Mouse (Mus musculus) layer of hippocampus, postnatal 25 days (tissue): Measurements from ENCODE around the gene Cdc42ep4. TPM values are rescaled to one million over a fixed set of nuclear protein-coding genes. Genes with fewer than 3 reads are reported as not detected.

Source experiments
- DNase-seq, 2 experiments: peaks; one replicate each; pipeline ENCODE4 v3.0.0; 2022; ENCODE audit warnings: mixed read lengths in 2 of 2, low spot score in 1 of 2; ENCODE audit errors: extremely low spot score in 1 of 2
- total RNA-seq, 2 experiments: library from RNA; stranded (reverse); gene quantifications; 2 replicates each; pipeline ENCODE4 v1.2.3; 2021

Gene Cdc42ep4
- total RNA-seq, 2 experiments from 2014 or later: 41.4 to 41.8 TPM

DNA sequence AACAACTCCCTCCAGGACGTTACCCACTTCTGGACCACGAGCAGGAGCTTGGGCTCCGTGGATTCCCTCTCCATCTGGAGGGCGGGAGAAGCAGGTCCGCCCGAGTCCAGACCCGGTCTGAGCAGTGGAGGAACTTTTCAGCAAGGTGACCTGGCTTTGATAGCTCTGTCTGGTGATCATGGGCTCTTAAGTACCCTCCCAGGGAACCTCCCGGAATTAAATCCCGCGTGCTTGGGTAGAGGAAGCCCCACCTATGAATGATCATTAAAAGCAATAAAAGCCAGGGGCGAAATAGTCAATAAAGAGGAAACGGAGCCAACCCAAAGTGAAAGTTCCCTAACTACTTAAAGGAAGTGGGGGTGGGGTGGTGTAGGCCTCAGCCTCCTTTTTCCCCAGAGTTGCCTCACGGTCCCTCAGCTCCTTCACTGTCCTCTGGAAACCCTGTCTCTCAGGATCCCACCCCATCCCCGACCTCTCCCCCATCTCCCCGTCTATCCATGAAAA, 529 bp upstream of the Cdc42ep4 start:
- DNase-seq: no peak

DNA sequence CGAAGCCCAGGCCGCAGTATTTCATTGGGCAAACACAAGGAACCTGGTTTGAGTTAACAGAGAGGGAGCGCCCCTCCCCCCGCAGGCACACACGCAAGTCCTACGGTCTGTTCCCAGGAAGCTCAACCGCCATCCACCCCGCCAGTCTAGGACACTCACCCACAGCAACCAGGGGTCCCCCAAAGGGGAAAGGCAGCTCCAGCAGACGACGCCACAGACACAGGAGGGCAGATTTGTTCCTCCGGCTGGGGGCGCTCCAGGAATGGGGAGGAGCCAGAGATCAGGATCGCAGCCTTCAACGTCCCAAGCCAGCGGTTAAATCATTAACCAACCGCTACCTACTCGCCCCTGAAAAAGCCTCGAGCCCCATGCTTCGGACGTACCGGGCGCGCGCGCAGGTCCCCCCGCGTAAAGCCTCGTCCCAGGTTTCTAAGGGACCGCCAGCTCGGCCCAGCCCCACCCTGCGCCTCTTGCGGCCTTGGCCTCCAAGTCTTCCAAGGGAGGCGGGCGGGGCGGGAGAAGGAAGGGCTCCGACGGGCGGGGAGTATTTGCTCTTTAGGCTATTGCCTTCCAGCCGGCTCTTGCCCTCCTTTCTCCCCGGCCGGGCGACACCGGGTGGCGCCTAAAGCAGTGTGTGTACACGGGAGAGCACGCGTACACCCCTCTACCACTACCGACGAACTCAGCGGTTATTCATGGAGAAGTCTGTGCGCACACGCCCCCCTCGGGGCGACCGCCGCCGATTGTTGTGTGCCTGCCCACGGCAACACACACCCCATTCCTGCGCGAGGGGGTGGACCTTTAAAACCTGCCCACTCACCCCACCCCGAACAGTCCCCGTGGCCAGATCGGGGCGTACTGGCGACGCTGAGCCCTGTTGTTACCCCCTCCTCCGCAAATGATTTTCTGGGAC, 854 bp downstream of the Cdc42ep4 start:
- DNase-seq: peak; percentile 70 to 71

DNA sequence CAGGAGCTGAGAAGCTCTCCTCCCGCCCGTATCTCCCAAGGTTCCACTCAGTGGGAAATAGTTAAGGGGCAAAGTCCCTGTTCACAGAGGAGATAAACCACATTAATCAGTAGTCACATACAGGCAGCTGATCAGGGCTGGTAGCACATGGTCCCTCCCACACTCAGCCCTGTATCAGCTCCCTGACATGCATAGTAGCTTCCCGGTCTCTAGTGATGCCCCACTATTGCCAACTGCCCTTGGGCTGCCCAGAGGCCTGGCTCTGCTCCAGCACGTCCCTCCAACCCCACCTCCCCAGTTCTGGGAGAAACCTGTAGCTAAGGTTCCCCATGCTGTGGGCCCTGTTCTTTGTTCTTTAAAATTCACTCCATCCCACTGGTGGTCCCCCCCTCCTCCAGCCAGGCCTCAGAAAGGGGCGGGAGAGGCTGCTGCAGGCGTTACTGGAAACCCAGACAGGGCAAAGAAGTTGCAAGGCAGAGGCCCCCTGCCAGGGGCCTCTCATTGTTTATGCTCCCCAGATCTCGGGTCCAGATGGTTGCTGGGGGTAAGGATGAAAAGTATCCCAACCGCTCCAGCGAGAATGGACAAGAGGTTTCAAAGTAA, 1.8 kb downstream of the Cdc42ep4 start:
- no peak for DNase-seq

DNA sequence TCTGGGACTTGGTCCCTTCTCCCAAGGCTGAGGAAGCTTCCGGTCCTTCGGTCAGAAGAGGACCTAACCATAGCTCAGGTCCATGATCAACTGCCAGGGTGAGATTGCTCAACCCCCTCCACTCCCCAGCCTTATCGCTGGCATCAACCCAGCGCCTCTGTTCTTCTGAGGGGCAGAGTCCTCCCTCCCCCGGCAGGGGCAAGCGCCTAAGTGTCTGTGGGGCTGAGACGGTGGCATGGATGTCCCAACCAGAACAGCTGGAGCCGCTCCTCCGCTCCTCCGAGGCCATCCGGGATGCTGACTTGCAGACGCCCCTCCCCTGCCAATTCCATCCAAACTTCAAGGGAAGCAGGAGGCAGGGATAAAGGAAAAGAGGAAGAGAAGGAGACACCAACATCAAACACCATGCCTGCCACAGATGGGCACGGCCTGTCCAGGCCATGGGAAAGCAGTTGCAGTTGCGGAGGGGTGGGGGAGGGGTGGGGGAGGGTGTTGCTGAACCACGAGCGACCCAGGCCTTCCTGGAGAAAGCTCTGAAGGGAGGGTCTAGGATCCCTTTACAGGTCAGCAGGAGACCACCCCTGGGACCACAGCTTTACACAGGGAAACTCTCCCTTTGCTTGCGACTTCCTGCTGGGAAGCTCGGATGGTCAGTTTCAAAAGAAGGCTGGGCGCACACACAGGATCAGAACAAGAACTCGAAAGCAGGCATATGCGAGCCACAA, 2.7 kb downstream of the Cdc42ep4 start:
- DNase-seq: no peak

DNA sequence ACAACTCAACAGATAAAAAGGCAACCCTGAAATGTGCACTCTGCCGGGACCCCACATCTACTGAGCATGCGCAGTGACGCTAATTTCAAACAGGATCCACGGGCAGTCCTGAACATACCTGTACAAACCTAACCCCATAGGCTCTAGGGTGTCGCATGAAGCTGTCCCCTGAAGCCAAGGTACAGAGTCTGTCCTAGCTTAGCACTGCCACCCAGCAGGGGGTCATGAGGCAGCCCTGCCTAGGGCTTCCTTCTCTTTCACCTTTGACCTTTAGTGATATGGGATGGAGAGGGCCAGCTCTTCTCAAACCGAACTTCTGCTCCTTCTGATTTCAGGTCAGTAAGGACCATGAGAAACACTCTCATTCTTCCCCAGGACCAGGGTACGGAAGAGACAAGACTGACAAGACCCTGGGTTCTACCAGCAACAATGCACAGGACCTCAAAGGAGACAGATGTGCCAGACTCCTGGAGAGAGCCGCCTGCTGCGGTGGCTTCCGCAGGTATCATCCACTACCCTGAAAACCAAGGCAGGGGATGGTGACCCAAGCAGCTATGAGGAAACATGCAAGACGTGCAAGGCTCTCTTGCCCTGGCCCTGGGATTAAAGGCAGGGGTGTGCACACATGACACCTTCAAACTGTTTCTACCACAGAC, 3.8 kb downstream of the Cdc42ep4 start:
- no peak for DNase-seq

DNA sequence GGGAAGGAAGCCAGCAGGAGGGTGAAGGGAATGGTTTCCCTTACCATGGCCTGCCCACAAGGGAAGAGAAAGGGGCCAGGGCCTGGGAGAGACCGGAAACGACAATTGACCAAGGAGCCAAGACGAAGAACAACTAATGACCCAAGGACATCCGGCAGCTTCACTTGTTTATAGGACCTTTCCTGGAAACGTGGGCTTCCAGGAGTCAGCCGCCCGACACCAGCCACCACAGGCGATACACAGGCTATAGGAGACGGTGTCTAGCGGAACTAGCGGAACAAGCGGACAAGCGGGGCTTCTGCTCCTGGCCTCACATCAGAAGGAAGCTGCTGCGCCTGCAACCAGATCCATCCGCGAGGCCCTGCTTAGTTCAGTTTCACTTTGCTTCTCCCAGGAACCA, 4.6 kb downstream of the Cdc42ep4 start:
- DNase-seq: no peak

DNA sequence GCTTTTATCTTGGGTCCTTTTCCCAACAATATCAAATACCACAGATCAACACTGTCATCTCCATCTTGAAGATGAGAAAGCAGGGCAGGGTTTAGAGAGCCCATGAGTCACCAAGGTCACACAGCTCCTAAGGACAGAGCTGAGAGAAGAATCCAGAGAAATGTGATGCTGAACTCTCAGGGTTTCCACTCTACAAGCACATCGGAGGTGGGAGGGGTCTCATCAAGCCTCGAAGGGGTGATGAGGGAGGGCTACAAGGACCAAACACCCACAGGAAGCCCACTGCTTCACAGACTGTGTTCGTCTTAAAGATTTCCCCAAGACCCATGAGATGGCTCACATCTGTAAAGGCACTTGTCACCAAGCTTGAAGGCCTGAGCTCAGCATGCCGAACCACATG, 5.7 kb downstream of the Cdc42ep4 start:
- DNase-seq: no peak

DNA sequence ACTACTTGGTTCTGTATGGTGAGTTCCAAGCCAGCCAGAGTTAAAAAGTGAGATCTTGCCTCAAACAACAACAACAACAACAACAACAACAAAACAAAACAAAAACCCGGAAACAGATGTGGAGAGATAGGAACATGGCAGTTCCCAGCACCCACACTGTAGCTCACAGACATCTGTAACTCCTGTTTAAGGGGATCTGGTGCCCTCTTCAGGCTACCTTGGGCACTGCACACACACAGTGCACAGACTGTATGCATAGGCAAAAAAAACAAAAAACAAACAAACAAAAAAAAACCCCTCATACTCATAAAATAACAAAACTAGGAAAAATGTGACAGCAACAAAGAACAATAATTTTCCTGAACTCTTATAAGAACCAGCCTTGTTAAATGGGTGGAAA, 8.7 kb downstream of the Cdc42ep4 start:
- DNase-seq: no peak

DNA sequence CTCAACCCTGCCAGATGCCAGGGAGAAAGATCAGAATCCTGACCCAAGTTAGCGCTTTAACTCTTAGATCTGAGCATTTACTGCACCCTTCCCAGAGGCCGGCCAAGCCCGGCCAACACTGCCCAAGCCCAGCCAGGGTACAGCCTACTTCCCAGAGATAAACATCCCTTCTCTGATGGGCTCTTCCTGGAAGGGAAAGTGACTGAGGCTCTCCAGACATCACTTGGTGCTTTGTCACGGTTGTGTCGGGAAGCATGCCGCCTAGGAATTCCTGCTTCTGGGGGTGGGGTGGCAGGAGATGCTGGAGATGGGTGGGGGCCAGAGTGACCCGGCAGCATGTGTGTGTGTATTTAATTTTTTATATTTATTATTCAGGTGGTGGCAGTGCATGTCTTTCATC, 11.6 kb downstream of the Cdc42ep4 start:
- no peak for DNase-seq

DNA sequence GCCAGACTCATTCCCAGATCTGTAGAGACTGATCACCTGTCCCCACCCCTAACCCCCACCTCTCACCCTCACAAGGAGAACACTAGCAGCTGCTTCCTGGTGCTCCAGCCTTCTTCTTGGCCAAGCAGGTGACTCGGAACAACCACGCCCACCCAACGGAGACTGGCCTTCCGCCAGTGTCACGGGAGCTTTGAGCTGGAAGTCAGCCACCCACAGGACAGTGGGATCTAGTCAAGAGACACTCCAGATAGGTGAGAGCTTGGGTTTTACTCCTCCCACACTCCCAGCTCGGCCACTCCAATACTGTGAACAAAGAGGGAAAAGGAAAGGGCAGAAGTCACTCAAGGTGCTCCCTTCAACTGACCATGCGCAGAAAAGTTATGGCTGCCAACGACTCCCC, 12.5 kb downstream of the Cdc42ep4 start:
- DNase-seq: no peak

DNA sequence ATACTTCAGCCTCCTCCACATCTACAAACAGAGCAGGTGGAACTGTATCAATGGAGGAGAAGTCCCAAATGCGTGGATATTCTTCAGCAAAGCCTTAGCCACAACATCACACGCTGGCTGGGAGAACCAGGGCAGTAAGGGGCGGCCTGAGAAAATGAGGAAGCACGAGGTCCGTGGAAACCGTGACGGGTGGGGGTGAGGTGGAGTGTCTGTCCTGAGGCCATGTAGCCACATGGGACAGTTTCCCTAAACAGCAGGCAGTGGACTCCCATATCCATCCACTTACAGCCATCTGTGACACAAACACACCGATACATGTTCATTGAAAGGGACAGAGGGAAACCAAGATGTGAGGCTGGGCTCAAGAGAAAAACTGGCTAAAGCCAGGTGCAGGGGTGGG, 13.8 kb downstream of the Cdc42ep4 start:
- no peak for DNase-seq

DNA sequence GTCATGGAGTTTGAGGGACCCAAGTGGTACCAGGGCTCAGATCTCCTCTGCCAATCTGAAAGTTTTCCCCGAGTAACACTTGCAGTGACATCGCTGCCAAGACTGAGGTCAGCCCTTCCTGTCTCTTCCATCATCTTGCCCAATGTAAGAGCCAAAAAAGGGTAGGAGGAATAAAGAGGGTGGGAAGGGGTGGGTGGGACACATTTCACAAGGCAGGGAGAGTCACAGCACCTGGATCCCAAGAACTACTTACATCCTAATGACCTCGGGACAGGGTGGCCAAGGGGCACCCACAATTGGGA, 14.2 kb downstream of the Cdc42ep4 start:
- DNase-seq: no peak

DNA sequence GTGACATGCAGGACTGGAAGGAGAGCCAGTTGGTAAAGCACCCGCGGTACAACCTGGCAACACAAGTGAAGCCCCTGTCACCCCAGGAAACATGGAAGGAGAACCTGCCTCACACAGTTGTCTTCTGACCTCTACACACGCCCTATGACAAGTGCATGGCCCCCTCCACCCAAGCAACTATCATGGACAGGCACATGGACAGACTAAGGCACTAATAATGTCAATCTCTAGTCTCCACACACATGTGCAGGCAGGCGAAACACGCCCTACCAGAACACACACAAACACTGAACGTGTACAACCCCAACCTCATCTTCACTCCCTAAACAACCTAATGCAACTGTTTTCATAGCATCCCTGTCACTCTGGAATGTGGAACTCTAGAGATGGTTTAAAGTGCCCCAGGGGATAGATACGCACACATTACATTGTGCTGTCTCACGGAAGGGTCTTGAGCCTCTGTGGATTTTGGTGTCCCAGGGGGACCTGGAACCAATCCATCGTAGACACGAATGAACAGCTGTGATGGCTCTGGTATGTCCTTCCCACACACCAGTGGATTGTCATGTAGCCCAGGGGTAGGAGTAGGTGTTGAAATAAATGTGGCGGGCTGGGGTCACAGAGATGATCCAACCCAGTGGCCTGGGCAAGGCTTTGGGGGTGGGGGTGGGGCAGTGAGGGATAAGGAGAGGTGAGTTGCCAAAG, 14.7 kb downstream of the Cdc42ep4 start:
- no peak for DNase-seq

DNA sequence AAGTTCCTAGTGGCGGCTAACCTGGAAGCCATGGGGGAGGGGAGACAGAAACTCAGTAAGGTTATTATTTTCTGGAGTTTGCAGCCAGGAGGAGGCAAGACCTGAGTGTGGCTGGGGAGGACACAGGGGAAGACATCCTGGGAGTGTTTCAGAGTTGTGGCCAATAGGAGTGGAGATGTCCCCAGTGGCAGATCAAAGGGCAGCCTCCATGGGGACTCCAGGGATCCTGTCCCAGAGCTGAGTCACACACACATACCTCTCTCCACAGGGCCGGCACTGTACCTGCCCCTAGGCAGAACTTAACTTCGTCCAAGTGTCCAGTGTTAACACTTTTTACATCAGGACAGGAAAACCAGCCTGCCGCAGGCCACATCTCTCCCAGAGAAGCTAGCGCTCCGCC, 16.5 kb downstream of the Cdc42ep4 start:
- no peak for DNase-seq

DNA sequence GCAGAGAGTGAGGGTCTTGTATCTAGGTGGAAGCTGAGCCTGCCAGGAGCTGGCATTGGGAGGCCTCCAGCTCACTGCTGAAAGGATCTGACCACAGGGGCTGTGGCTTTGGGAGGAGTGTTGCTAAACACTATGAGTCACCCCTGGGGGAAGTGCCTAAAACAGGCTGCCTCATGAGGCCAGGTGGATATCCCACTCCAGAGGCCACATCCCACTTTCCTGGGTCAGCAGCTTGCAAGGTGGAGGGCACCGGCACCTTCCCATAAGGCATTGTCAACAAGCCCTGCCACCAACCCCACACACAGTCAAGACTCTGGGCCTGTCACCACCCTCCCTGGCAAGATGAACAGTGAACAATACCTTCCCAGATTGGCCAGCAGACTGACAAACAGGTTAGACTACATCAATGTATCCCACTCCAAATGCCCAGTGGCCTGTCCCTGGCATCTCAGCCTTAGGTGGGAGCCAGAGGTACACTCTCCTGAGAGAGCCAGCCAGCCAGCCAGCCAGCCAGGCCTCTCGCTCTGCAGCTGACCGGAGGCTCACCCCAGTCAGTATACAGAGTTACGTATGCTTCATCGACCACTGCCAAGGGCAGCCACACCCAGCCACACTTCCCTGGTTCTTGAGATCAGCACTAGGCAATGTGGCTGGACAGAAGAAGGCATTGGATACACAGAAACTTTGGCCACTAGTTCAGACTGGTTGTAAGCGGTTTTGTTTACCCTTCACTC, 17.9 kb downstream of the Cdc42ep4 start:
- no peak for DNase-seq

DNA sequence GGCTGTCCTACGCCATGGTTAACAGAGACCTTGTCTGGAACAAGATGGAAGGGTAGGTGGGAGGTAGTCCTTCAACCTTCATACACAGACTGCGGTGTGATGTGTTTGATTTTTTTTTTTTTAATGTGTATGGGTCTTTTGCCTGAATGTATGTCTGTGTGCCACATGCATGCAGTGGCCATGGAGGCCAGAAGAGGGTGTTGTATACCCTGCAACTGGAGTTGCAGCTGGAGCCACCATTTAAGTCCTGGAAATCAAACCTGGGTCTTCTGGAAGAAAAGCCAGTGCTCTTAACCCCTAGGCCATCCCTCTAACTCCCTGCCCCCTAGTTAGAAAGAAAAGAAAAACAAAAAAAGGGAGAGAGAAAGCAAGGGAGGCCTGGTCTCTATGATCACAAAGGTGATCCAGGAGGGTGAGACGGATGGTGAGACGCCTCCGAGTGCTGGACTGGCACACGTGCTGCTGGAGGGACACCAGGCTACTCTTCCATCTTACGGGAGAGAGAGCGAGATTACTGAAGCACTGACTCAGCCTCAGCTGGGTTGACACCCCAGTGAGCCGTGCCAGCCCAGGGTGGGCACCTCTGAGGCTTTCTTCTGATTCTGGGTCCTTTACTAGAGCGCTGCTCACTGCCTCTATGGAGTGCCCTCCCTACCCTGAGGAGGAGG, 19.6 kb downstream of the Cdc42ep4 start:
- DNase-seq: no peak

DNA sequence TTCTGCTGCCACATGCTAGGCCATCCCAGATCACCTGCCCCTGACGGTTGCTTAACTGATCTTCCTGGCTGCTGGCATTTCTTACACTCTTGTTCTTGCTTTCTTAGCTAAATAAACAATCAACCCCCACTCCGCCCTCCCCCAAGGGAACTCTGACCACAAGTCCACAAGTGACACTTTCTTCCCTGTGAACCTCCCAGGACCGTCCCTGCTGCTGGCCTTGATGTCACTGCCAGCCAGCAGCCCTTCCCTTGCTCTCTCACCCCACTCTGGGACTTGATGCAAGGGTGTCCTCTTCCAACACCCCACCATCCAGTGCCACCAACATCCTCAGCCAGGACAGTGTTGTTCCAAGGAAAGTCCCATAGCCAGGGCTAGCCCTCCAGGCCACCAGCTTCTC, 20.8 kb downstream of the Cdc42ep4 start:
- DNase-seq: no peak

DNA sequence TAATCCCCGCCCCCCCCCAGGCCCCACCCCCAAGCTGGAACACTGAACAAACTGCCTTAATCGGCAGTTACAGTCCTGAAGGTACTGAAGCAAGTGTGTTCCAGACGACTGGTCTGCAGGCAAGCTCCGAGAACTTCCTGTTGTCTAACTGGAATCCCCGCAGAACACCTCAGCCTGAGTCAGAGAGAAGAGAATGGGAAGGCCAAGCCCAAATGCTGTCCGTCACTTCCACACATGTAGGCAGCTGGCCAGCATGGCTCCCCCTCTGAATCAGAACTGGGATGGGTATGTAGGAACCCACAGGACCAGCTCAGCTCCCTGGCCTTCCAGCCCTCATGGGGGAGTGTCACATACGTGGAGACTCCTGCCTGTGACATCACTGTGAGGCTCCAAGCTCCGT, 21.8 kb downstream of the Cdc42ep4 start:
- DNase-seq: no peak

DNA sequence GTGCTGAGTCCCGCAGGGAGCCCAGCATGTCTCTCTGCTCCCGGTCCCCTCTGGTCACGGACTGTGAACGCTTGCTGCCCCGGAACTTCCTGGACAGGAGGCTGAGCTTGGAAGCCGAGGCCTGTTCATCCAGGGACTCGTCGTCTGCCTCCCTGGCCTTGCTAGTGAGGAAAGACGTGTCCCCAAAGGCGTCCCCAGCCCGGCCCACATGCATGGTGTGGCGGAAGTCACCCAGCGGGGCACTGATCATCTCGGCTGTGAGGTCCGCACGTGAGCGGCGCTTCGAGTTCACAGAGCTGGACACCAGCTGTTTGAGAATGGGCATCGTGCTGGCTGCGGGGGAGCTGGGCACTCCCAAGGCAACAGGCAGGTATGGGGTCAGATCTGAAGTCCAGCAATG, 22.4 kb downstream of the Cdc42ep4 start:
- no peak for DNase-seq
